Mouse (Mus musculus): ENCODE measurements at regions not wholly inside any gene's neighbourhood (a gene's known extent, or its start where the extent isn't known, plus 50 kb on each side); places are given as distances from the start of the nearest gene placed in this dataset.

DNA sequence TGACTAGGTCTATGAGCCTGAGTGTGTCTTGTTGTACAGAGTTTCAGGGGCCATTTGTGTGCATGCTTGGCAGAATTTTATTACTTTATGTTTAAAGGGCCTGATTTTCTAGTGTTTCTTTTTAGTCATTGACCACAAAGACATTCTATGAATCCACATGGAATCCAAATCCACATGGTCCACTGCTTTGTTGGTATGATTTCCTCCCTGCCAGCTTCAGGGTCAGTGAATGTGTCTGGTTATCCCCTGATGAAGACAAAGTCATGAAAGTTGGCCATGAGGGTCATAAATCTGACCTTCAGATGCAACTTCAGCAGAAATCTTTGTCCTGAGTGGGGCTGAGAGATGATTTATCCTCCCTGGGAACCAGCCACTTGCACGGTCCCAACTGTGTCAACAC is 263.6 kb upstream of the Irx1 start:
- TF ChIP-seq CTCF (conservative IDR thresholded peaks at IDR 0.05; ENCODE audit: low read length) (no peak), NANOG (IDR thresholded peaks at IDR 0.05; ENCODE audit: borderline replicate concordance, low read length) (no peak), POU5F1 (IDR thresholded peaks at IDR 0.05; ENCODE audit: borderline replicate concordance, low read length) (no peak)
